Mouse (Mus musculus): ENCODE measurements at regions not wholly inside any gene's neighbourhood (a gene's known extent, or its start where the extent isn't known, plus 50 kb on each side); places are given as distances from the start of the nearest gene placed in this dataset.
A peak's percentile ranks its signal among the peaks of the same experiment; 100 is the strongest.

DNA sequence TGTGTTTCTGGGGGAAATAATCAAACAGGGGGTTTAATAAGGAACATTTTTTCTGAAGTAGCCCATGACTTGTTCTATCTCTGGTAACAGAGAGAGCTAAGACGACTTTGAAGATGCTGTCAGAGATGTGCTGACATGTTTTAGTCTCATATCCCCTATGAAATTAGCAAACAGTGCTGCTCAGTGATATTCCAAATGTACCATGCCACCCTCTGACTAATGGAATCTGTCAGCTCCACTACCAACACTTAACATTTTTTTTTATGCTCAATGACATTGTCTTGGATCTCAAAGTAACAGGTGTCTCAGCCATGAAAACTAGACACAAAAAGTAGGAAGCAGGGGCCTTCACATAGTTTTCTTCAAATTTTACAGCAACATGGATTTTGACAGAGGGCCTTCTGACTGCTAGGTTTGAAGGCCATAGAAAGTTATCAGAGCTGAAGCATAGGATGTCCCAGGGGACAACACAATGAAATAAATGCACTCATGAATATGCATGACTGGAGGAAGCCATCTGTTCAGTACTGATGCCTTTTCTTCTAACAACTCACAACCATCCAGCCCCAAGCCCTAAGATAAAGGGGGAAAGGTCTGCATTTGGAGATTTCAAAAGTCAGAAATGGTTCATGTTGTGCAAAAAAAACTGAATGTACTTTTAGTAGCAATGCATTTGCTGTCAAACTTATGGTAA lies 225.7 kb upstream of the Lrrn1 start:
- H3K4me2 ChIP-seq (ENCODE audit: low read depth), result no peak overlapping the region
- H3ac ChIP-seq (ENCODE audit: control insufficient read depth, insufficient read length), result no peak overlapping the region
- no peaks in the 10 kb centered on the region for H3K79me2 ChIP-seq (ENCODE audit: control insufficient read depth, insufficient read depth)
- TF ChIP-seq MAX (IDR thresholded peaks at IDR 0.05; ENCODE audit: low read depth) (no peak), MYOG (IDR thresholded peaks at IDR 0.05; ENCODE audit: control insufficient read depth in 1 of 3, insufficient read depth in 1 of 3, insufficient read length in 2 of 3, low read depth in 2 of 3) (no peak), TCF3 (IDR thresholded peaks at IDR 0.05; ENCODE audit: insufficient read length, low read depth) (no peak), E2F4 (IDR thresholded peaks at IDR 0.05; ENCODE audit: insufficient read depth) (no peak), SRF (IDR thresholded peaks at IDR 0.05; ENCODE audit: control insufficient read depth, insufficient read length, low read depth) (no peak), TCF12 (IDR thresholded peaks at IDR 0.05; ENCODE audit: insufficient read depth, poor library complexity, severe bottlenecking) (no peak), REST (IDR thresholded peaks at IDR 0.05; ENCODE audit: insufficient read depth, insufficient read length) (no peak), POLR2AphosphoS2 (IDR thresholded peaks at IDR 0.05; ENCODE audit: insufficient read length, low read depth) (no peak), USF1 (IDR thresholded peaks at IDR 0.05; ENCODE audit: low read depth) (no peak), POLR2A (IDR thresholded peaks at IDR 0.05; ENCODE audit: insufficient read length, low read depth) (no peak), MYOD1 (IDR thresholded peaks at IDR 0.05; ENCODE audit: control insufficient read depth in 1 of 3, insufficient read length in 2 of 3, low read depth in 2 of 3) (no peak), CEBPB (IDR thresholded peaks at IDR 0.05; ENCODE audit: insufficient read depth, poor library complexity, severe bottlenecking) (no peak)
- no peaks in the 10 kb centered on the region for H3K36me3 ChIP-seq (ENCODE audit: control insufficient read depth, insufficient read depth)
- H3K27me3 ChIP-seq (ENCODE audit: control insufficient read depth, insufficient read depth, insufficient read length), result no peaks in the 10 kb centered on the region
- H3K4me3 ChIP-seq, result no peak overlapping the region

GRCm38 (mm10) chr6:107319565-107319964 lies 210.0 kb upstream of the Lrrn1 start:
- TF ChIP-seq TCF12 (IDR thresholded peaks at IDR 0.05; ENCODE audit: insufficient read depth, poor library complexity, severe bottlenecking) (no peak), USF1 (IDR thresholded peaks at IDR 0.05; ENCODE audit: low read depth) (no peak), CEBPB (IDR thresholded peaks at IDR 0.05; ENCODE audit: insufficient read depth, poor library complexity, severe bottlenecking) (no peak), REST (IDR thresholded peaks at IDR 0.05; ENCODE audit: insufficient read depth, insufficient read length) (no peak), POLR2AphosphoS2 (IDR thresholded peaks at IDR 0.05; ENCODE audit: insufficient read length, low read depth) (no peak)
- no peaks in the 10 kb centered on the region for H3K36me3 ChIP-seq (ENCODE audit: control insufficient read depth, insufficient read depth)
- no peak overlapping the region for H3K4me2 ChIP-seq (ENCODE audit: low read depth)
- H3K4me3 ChIP-seq, result no peak overlapping the region
- no peak overlapping the region for H3ac ChIP-seq (ENCODE audit: control insufficient read depth, insufficient read length)
- H3K79me2 ChIP-seq (ENCODE audit: control insufficient read depth, insufficient read depth), result no peaks in the 10 kb centered on the region
- no peaks in the 10 kb centered on the region for H3K27me3 ChIP-seq (ENCODE audit: control insufficient read depth, insufficient read depth, insufficient read length)

- no peak overlapping the region for H3ac ChIP-seq (ENCODE audit: control insufficient read depth, insufficient read length)
- no peak overlapping the region for H3K4me2 ChIP-seq (ENCODE audit: low read depth)
- H3K4me3 ChIP-seq, result no peak overlapping the region
- no peaks in the 10 kb centered on the region for H3K27me3 ChIP-seq (ENCODE audit: control insufficient read depth, insufficient read depth, insufficient read length)
- no peaks in the 10 kb centered on the region for H3K36me3 ChIP-seq (ENCODE audit: control insufficient read depth, insufficient read depth)
- TF ChIP-seq POLR2AphosphoS2 (IDR thresholded peaks at IDR 0.05; ENCODE audit: insufficient read length, low read depth) (no peak), POLR2A (IDR thresholded peaks at IDR 0.05; ENCODE audit: insufficient read length, low read depth) (no peak), E2F4 (IDR thresholded peaks at IDR 0.05; ENCODE audit: insufficient read depth) (no peak), SRF (IDR thresholded peaks at IDR 0.05; ENCODE audit: control insufficient read depth, insufficient read length, low read depth) (no peak), MYOD1 (IDR thresholded peaks at IDR 0.05; ENCODE audit: control insufficient read depth in 1 of 3, insufficient read length in 2 of 3, low read depth in 2 of 3) (no peak), REST (IDR thresholded peaks at IDR 0.05; ENCODE audit: insufficient read depth, insufficient read length) (no peak), CEBPB (IDR thresholded peaks at IDR 0.05; ENCODE audit: insufficient read depth, poor library complexity, severe bottlenecking) (no peak), MAX (IDR thresholded peaks at IDR 0.05; ENCODE audit: low read depth) (no peak), MYOG (IDR thresholded peaks at IDR 0.05; ENCODE audit: control insufficient read depth in 1 of 3, insufficient read depth in 1 of 3, insufficient read length in 2 of 3, low read depth in 2 of 3) (no peak)
- no peaks in the 10 kb centered on the region for H3K79me2 ChIP-seq (ENCODE audit: control insufficient read depth, insufficient read depth)
Measured at GRCm38 (mm10) chr6:107350503-107350902, 179.1 kb upstream of the Lrrn1 start.

GRCm38 (mm10) chr6:107375274-107375673 lies 154.3 kb upstream of the Lrrn1 start:
- no peaks in the 10 kb centered on the region for H3K79me2 ChIP-seq (ENCODE audit: control insufficient read depth, insufficient read depth)
- no peaks in the 10 kb centered on the region for H3K36me3 ChIP-seq (ENCODE audit: control insufficient read depth, insufficient read depth)
- TF ChIP-seq MYOG (IDR thresholded peaks at IDR 0.05; ENCODE audit: control insufficient read depth in 1 of 3, insufficient read depth in 1 of 3, insufficient read length in 2 of 3, low read depth in 2 of 3), result peak; percentile 8 to 89 (median 36)
- peak; percentile 79 for TF ChIP-seq TCF3 (IDR thresholded peaks at IDR 0.05; ENCODE audit: insufficient read length, low read depth)
- TF ChIP-seq TCF12 (IDR thresholded peaks at IDR 0.05; ENCODE audit: insufficient read depth, poor library complexity, severe bottlenecking), result peak; percentile 74
- no peak for TF ChIP-seq REST (IDR thresholded peaks at IDR 0.05; ENCODE audit: insufficient read depth, insufficient read length)
- peak in 2 of 3 experiments; percentile 91 to 93 for TF ChIP-seq MYOD1 (IDR thresholded peaks at IDR 0.05; ENCODE audit: control insufficient read depth in 1 of 3, insufficient read length in 2 of 3, low read depth in 2 of 3)
- no peaks in the 10 kb centered on the region for H3K27me3 ChIP-seq (ENCODE audit: control insufficient read depth, insufficient read depth, insufficient read length)
- H3K4me2 ChIP-seq (ENCODE audit: low read depth), result no peak overlapping the region
- H3K4me3 ChIP-seq, result no peak overlapping the region
- H3ac ChIP-seq (ENCODE audit: control insufficient read depth, insufficient read length), result no peak overlapping the region

- no peaks in the 10 kb centered on the region for H3K36me3 ChIP-seq (ENCODE audit: control insufficient read depth, insufficient read depth)
- no peak overlapping the region for H3K4me2 ChIP-seq (ENCODE audit: low read depth)
- H3K27me3 ChIP-seq (ENCODE audit: control insufficient read depth, insufficient read depth, insufficient read length), result no peaks in the 10 kb centered on the region
- no peak overlapping the region for H3K4me3 ChIP-seq
- no peak overlapping the region for H3ac ChIP-seq (ENCODE audit: control insufficient read depth, insufficient read length)
- no peak for TF ChIP-seq REST (IDR thresholded peaks at IDR 0.05; ENCODE audit: insufficient read depth, insufficient read length)
- TF ChIP-seq SRF (IDR thresholded peaks at IDR 0.05; ENCODE audit: control insufficient read depth, insufficient read length, low read depth), result no peak
- no peak for TF ChIP-seq MYOG (IDR thresholded peaks at IDR 0.05; ENCODE audit: control insufficient read depth in 1 of 3, insufficient read depth in 1 of 3, insufficient read length in 2 of 3, low read depth in 2 of 3)
- no peak for TF ChIP-seq POLR2A (IDR thresholded peaks at IDR 0.05; ENCODE audit: insufficient read length, low read depth)
- no peak for TF ChIP-seq USF1 (IDR thresholded peaks at IDR 0.05; ENCODE audit: low read depth)
- no peak for TF ChIP-seq MYOD1 (IDR thresholded peaks at IDR 0.05; ENCODE audit: control insufficient read depth in 1 of 3, insufficient read length in 2 of 3, low read depth in 2 of 3)
- TF ChIP-seq CEBPB (IDR thresholded peaks at IDR 0.05; ENCODE audit: insufficient read depth, poor library complexity, severe bottlenecking), result no peak
- no peak for TF ChIP-seq TCF12 (IDR thresholded peaks at IDR 0.05; ENCODE audit: insufficient read depth, poor library complexity, severe bottlenecking)
- no peak for TF ChIP-seq TCF3 (IDR thresholded peaks at IDR 0.05; ENCODE audit: insufficient read length, low read depth)
- TF ChIP-seq MAX (IDR thresholded peaks at IDR 0.05; ENCODE audit: low read depth), result no peak
- no peak for TF ChIP-seq E2F4 (IDR thresholded peaks at IDR 0.05; ENCODE audit: insufficient read depth)
- no peak for TF ChIP-seq POLR2AphosphoS2 (IDR thresholded peaks at IDR 0.05; ENCODE audit: insufficient read length, low read depth)
- H3K79me2 ChIP-seq (ENCODE audit: control insufficient read depth, insufficient read depth), result no peaks in the 10 kb centered on the region
Measured at GRCm38 (mm10) chr6:107378489-107378888, 151.1 kb upstream of the Lrrn1 start.

Data from myocyte (in vitro differentiated cells).